Mouse (Mus musculus) common myeloid progenitor, adult 5-6 weeks (primary cell): ENCODE measurements around the gene Tff2. TPM values are rescaled to one million over a fixed set of nuclear protein-coding genes. Genes with fewer than 3 reads are reported as not detected.

Experiments used
- total RNA-seq: library from RNA; stranded (forward); fragments of 200-1000, 187-1606 nt; gene quantifications from 2 replicates; pipeline ENCODE4 v1.2.3, GENCODE M21; 2017

Tff2 gene
- total RNA-seq, 1 experiment from 2014 or later = not detected

Other genes with a start within 250 kb of the Tff2 start
- gene Glp1r, start 242.5 kb downstream of the Tff2 start, total RNA-seq = not detected in 2 replicates
- gene Umodl1, start 189.6 kb downstream of the Tff2 start, total RNA-seq = not detected in 2 replicates
- gene Abcg1, start 86.6 kb downstream of the Tff2 start, total RNA-seq = 19.5 and 22.7 TPM in 2 replicates
- not detected in 2 replicates for gene Tff3, start 14.6 kb downstream of the Tff2 start, total RNA-seq
- not detected in 2 replicates for gene Tff1, start 21.0 kb upstream of the Tff2 start, total RNA-seq
- 2.9 and 4.2 TPM in 2 replicates for gene Tmprss3, start 54.7 kb upstream of the Tff2 start, total RNA-seq
- 35.5 and 37.7 TPM in 2 replicates for gene Ubash3a, start 63.6 kb upstream of the Tff2 start, total RNA-seq
- gene Rsph1, start 133.1 kb upstream of the Tff2 start, total RNA-seq = not detected in 2 replicates
- 9.4 and 10.7 TPM in 2 replicates for gene Slc37a1, start 142.5 kb upstream of the Tff2 start, total RNA-seq
- gene Pde9a, start 241.9 kb upstream of the Tff2 start, total RNA-seq = not detected in 2 replicates